In genomic region chr2:181600226-181600758, GRCm38 (mm10) we compare ENCODE assay signal across 8 mouse cellular contexts. TPM values are rescaled to one million over a fixed set of nuclear protein-coding genes. Genes with fewer than 3 reads are reported as not detected.
DNase-seq lines count a peak whose midpoint lies in the region; ATAC-seq and TF ChIP-seq lines count a peak whose summit lies in the region.

No protein-coding gene starts in this region.

- no peaks in the 10 kb centered on the region for H3K9me3 ChIP-seq in limb, embryonic 14.5 days (ENCODE audit: control insufficient read depth, low read length)

- intact Hi-C loops in heart, postnatal 25 days (cut with DNase I) = no loop called here

- H3K27ac ChIP-seq in testis, adult 2 months (ENCODE audit: control insufficient read depth, insufficient read depth, low read depth, low read length) = peak overlapping the region; percentile 80
- no peak overlapping the region; the same call in 1 of the 2 replicates for H3K27ac ChIP-seq in limb, embryonic 14.5 days (replicated peaks; ENCODE audit: low read depth, low read length)

- no peak for TF ChIP-seq CTCF in testis, adult 2 months (IDR thresholded peaks at IDR 0.05; ENCODE audit: control insufficient read depth, insufficient read depth, insufficient replicate concordance, low read depth, low read length)

- H3K36me3 ChIP-seq in testis, adult 2 months (ENCODE audit: control insufficient read depth, insufficient read depth, low read length) = peaks cover 2% of the 10 kb centered on the region
- no peaks in the 10 kb centered on the region for H3K36me3 ChIP-seq in limb, embryonic 14.5 days (ENCODE audit: control insufficient read depth, insufficient read depth, low read length)

- peak overlapping the region; percentile 79 for H3K4me2 ChIP-seq in limb, embryonic 14.5 days (replicated peaks; ENCODE audit: low read depth, low read length, severe bottlenecking)

- H3K9ac ChIP-seq in limb, embryonic 14.5 days (ENCODE audit: low read depth, low read length, severe bottlenecking) = peak overlapping the region; percentile 85; the same call in 1 of the 2 replicates

- peak overlapping the region; percentile 90 for H3K4me3 ChIP-seq in testis, adult 2 months (ENCODE audit: control insufficient read depth, low read depth, low read length)
- H3K4me3 ChIP-seq in limb, embryonic 14.5 days (replicated peaks; ENCODE audit: low read length) = peak overlapping the region; percentile 93

- no peak for TF ChIP-seq POLR2A in testis, adult 2 months (IDR thresholded peaks at IDR 0.05; ENCODE audit: control insufficient read depth, low read depth, low read length)
- TF ChIP-seq POLR2A in limb, embryonic 14.5 days (IDR thresholded peaks at IDR 0.05; ENCODE audit: borderline replicate concordance, extremely low read depth, insufficient read depth, insufficient read length) = no peak

- 61% methylated on average over 6 of the region's 6 CpGs for WGBS in limb, embryonic 14.5 days

- ATAC-seq in limb, embryonic 14.5 days (ENCODE audit: low FRiP score, low read depth) = no peak

- H3K27me3 ChIP-seq in testis, adult 2 months (ENCODE audit: control insufficient read depth, insufficient read depth, low read length) = no peaks in the 10 kb centered on the region
- H3K27me3 ChIP-seq in limb, embryonic 14.5 days (ENCODE audit: control insufficient read depth, insufficient read depth, low read length) = peaks cover 10% of the 10 kb centered on the region; the same call in 1 of the 2 replicates

- peak; percentile 91 for DNase-seq in heart, adult 11 months
- DNase-seq in heart, postnatal 25 days (ENCODE audit: low spot score) = no peak
- DNase-seq in testis, postnatal 10 days (ENCODE audit: low spot score) = no peak
- no peak for DNase-seq in limb, embryonic 14.5 days (ENCODE audit: low spot score)
- no peak for DNase-seq in urinary bladder, adult 18-20 months (ENCODE audit: low spot score in 2 of 2)
- no peak for DNase-seq in gastrocnemius, postnatal 4 days (ENCODE audit: low spot score in 2 of 2)
- no peak for DNase-seq in embryo, embryonic 10.5 days (ENCODE audit: low spot score)

- peaks cover 21% of the 10 kb centered on the region for H3K4me1 ChIP-seq in testis, adult 2 months (ENCODE audit: control insufficient read depth, insufficient read depth, low read length)
- peaks cover 17% of the 10 kb centered on the region for H3K4me1 ChIP-seq in limb, embryonic 14.5 days (ENCODE audit: control insufficient read depth, insufficient read depth, low read length)

RNA-seq across cellular contexts. Expression of gene Samd10, which starts 1.3 kb away (rescaled TPM):
- total RNA-seq in heart, postnatal 25 days (2021) = 1 to 10 TPM; 1.2 to 1.4 TPM
- 61.7 and 61.8 TPM in 2 replicates for polyA plus RNA-seq in testis, adult 2 months (2012; rRNA removed)
- polyA plus RNA-seq in limb, embryonic 14.5 days (2012; rRNA removed) = 9.2 and 10.3 TPM in 2 replicates
- 10.2 TPM in 2 replicates for polyA plus RNA-seq in limb, embryonic 14.5 days (2014; fragmentation: Nextera tagmentation; extraction: Ambion mirVana)
- 1 to 10 TPM; 1.7 to 1.9 TPM for total RNA-seq in gastrocnemius, postnatal 4 days (2021)

RNA-seq across cellular contexts. Expression of gene Zfp512b, which starts 7.7 kb away (rescaled TPM):
- 10 to 100 TPM; 18.3 to 18.7 TPM for total RNA-seq in heart, postnatal 25 days (2021)
- 83.2 and 90.6 TPM in 2 replicates for polyA plus RNA-seq in testis, adult 2 months (2012; rRNA removed)
- polyA plus RNA-seq in limb, embryonic 14.5 days (2012; rRNA removed) = 102 and 117 TPM in 2 replicates
- polyA plus RNA-seq in limb, embryonic 14.5 days (2014; fragmentation: Nextera tagmentation; extraction: Ambion mirVana) = 58.8 and 59.5 TPM in 2 replicates
- 10 to 100 TPM; 49.8 to 51.4 TPM for total RNA-seq in gastrocnemius, postnatal 4 days (2021)

RNA-seq across cellular contexts. Expression of gene Prpf6, which starts 8.6 kb away (rescaled TPM):
- 10 to 100 TPM; 29.2 to 32.7 TPM for total RNA-seq in heart, postnatal 25 days (2021)
- 19.5 and 20.1 TPM in 2 replicates for polyA plus RNA-seq in testis, adult 2 months (2012; rRNA removed)
- polyA plus RNA-seq in limb, embryonic 14.5 days (2012; rRNA removed) = 29.7 and 41.6 TPM in 2 replicates
- polyA plus RNA-seq in limb, embryonic 14.5 days (2014; fragmentation: Nextera tagmentation; extraction: Ambion mirVana) = 57.9 and 64.2 TPM in 2 replicates
- total RNA-seq in gastrocnemius, postnatal 4 days (2021) = 10 to 100 TPM; 41.9 to 43.9 TPM

RNA-seq across cellular contexts. Expression of gene Uckl1, which starts 15.6 kb away (rescaled TPM):
- 10 to 100 TPM; 39.0 to 46.7 TPM for total RNA-seq in heart, postnatal 25 days (2021)
- 44.4 and 44.5 TPM in 2 replicates for polyA plus RNA-seq in testis, adult 2 months (2012; rRNA removed)
- 130 and 165 TPM in 2 replicates for polyA plus RNA-seq in limb, embryonic 14.5 days (2012; rRNA removed)
- 41.2 and 46.3 TPM in 2 replicates for polyA plus RNA-seq in limb, embryonic 14.5 days (2014; fragmentation: Nextera tagmentation; extraction: Ambion mirVana)
- 10 to 100 TPM; 40.2 to 49.9 TPM for total RNA-seq in gastrocnemius, postnatal 4 days (2021)

RNA-seq across cellular contexts. Expression of gene Gm29797, which starts 56.5 kb away (rescaled TPM):
- total RNA-seq in heart, postnatal 25 days (2021) = not detected
- polyA plus RNA-seq in testis, adult 2 months (2012; rRNA removed) = 0.16 TPM in 1 of 2 replicates, not detected in the other
- 0.23 and 0.63 TPM in 2 replicates for polyA plus RNA-seq in limb, embryonic 14.5 days (2012; rRNA removed)
- 0.37 and 0.52 TPM in 2 replicates for polyA plus RNA-seq in limb, embryonic 14.5 days (2014; fragmentation: Nextera tagmentation; extraction: Ambion mirVana)
- total RNA-seq in gastrocnemius, postnatal 4 days (2021) = under 1 TPM in 1 of 2 experiments, not detected in 1; 0.36 TPM
